Mouse (Mus musculus) heart, adult 18-20 months (tissue): ENCODE measurements around the gene Syde2. TPM values are rescaled to one million over a fixed set of nuclear protein-coding genes. Genes with fewer than 3 reads are reported as not detected.

Experiments
- DNase-seq, 2 experiments: peaks; one replicate each; pipeline ENCODE4 v3.0.0; 2021 to 2022; ENCODE audit warnings: mixed read lengths in 1 of 2
- total RNA-seq, 2 experiments: library from RNA; stranded (reverse); gene quantifications; 2 replicates each; pipeline ENCODE4 v1.2.3; 2021

Gene Syde2
- total RNA-seq, 2 experiments from 2014 or later: 16.2 to 16.7 TPM

GRCm38 (mm10) chr3:146010751-146011150 is 23.1 kb downstream of the Syde2 start:
- DNase-seq: no peak

GRCm38 (mm10) chr3:146011544-146012218 is 24.0 kb downstream of the Syde2 start:
- no peak for DNase-seq

GRCm38 (mm10) chr3:146013490-146013889 is 25.8 kb downstream of the Syde2 start:
- no peak for DNase-seq

GRCm38 (mm10) chr3:146014321-146014720 is 26.7 kb downstream of the Syde2 start:
- DNase-seq: no peak

GRCm38 (mm10) chr3:146016979-146017378 is 29.3 kb downstream of the Syde2 start:
- no peak for DNase-seq

DNA sequence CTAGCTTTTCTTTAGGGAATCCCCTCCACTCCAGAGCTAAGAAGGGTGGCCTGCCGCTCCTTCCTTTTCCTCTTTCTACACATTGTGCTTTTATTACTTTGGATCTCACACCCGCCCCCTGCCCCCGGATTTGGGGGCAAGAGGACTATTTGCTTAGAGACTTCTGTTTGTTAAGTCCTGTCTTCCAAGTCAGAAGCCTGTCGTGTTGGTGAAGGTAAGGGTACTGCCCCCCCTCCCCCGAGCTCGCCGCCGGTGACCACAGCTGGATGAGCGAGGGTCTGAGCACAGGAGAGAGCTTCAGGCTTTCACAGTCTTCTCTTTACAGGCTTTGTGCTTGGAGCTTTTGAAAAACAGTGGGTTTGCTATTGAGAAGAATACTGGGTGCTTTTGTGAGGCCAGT is 29.9 kb downstream of the Syde2 start:
- no peak for DNase-seq

- no peak for DNase-seq
Observed at GRCm38 (mm10) chr3:146022232-146022631, 34.6 kb downstream of the Syde2 start.

DNA sequence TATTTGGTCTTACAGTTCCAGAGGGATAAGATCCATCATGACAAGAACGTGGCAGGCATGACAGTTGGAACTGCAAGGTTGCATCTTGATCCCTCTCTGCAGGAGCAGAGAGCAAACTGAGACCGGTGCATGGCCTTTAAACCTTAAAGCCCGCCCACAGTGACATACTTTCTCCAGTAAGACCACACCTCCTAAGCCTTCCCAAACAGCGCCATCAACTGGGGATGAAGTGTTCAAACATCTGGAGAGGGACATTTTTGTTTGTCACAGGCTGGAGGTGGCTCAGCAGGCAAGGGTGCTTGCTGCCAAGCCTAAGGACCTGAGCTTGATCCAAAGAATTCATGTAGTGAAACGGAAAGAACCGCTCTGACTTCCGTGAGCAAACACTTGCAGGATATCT is 37.1 kb downstream of the Syde2 start:
- DNase-seq: peak in 1 of 2 experiments; percentile 7

DNA sequence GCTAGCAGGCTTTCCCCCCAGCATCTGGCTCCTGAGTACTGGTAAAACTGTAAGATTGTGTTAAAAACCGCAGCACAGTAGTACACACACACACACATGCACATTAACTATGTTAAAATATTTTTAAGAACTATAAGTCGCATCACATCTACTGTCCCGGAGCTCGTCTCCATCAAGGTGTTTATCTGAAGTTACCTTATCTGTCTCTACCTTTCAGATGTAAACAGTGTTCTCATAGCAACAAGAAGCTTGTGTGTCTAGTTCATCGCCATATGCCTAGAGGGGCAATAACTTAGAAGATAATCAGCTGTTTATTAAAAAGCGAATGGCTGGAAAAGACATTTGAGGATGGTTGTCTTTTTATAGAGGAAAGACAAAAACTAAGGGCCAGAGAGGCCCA is 37.8 kb downstream of the Syde2 start:
- no peak for DNase-seq

DNA sequence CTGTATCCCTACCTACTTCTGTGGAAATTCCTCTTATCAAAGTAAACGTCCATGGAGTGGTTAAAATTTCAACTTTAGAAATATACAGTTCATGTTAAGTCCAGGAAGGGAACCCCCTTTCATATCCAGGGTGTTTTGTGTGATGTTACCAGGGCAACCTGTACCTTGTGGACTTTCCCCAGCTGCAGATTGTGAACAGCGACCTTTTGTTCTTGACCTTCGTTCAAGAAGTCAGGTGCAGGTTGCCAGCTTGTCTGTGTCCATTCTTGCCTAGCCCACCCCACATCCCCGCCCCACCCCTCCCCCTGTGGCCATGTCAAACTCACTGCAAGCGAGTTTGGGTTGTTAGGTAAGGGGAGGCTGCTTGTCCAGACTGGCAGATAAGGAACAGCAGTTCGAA is 39.4 kb downstream of the Syde2 start:
- DNase-seq: no peak

- no peak for DNase-seq
Observed at GRCm38 (mm10) chr3:146028406-146028805, 40.7 kb downstream of the Syde2 start.

- DNase-seq: no peak
Observed at GRCm38 (mm10) chr3:146029234-146029633, 41.6 kb downstream of the Syde2 start.

DNA sequence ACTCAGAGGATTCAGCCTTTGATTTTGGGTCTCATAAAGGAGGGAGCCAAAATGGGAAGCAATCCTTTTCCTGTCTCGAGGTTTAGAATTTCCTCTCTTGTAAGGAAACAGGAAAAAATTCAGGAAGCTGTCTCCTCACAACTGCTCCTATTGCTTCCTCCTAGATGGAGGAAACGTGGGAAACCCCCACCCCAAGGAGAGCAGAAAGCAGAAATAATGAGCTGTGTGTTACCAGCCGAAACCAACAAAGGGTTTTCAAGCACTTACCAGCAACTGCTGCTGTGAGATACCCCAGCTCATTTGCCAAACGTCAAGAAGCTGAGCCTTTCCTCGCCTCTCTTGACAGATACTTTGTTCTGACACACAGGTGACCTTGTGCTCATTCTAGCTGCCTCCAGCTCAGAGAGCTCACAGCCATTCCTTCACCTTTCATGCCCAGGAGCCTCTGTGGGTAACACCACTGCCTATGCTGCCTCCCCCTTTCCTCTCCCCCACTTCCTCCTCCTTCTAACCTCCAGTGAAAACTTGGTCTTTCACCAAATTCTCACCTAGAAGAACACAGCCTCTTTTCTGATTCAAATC is 42.7 kb downstream of the Syde2 start:
- no peak for DNase-seq

DNA sequence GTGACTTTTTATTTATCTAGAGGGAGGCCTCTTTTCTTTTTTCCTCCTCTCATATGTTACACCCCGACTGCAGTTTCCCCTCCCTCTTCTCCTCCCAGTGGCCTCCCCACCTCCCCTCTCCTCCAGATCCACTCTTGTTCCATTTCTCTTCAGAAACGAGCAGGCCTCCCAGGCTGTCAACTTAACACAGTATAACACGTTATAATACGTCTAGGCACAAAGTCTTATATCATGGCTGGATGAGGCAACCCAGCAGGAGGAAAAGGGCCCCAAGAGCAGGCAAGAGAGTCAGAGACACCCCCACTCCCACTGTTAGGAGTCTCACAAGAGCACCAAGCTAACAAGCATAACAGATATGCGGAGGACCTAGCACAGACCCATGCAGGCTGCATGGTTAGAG is 45.3 kb downstream of the Syde2 start:
- DNase-seq: no peak

DNA sequence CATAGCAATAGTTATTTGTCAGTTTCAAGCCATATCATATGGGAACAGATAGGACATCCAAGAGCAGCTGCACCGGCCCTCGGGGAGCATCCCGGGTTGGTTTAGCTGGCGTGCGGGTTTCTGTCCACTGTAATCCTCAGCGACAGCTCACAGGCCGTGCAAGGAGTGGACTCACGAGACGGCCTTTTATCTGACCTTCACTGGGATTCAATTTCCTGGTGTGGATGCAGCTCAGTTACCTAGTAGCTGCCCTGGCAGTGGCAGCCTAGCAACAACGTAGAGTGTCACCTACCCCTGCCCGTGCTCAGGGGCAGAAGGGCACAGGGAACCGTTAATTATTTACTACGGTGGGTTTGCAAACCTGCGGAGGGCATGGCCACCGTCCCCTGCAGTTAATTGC is 50.2 kb downstream of the Syde2 start:
- no peak for DNase-seq

GRCm38 (mm10) chr3:146039132-146039903 is 51.6 kb downstream of the Syde2 start:
- no peak for DNase-seq

- DNase-seq: peak; percentile 54 to 62
Observed at GRCm38 (mm10) chr3:146041382-146041781, 53.7 kb downstream of the Syde2 start.

DNA sequence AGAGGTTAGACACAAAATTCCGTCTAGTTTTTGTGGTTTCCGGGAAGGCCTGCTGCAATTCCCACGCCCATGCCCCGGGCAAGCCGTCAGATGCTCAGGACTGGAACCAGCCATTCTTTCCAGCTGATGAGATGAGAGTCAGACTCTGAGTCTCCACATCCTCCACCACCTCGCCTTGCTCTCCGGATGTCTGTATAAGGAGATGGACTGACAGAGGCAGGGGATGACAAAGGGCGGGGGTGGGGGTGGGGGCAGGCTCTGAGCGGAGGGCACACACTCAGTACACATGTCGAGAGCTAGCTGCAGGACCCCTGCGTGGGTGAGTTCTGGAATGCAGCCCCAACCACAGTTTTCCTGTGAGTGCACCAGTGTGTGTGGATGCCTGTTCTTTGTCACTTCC is 57.3 kb downstream of the Syde2 start:
- DNase-seq: peak; percentile 16 to 25

DNA sequence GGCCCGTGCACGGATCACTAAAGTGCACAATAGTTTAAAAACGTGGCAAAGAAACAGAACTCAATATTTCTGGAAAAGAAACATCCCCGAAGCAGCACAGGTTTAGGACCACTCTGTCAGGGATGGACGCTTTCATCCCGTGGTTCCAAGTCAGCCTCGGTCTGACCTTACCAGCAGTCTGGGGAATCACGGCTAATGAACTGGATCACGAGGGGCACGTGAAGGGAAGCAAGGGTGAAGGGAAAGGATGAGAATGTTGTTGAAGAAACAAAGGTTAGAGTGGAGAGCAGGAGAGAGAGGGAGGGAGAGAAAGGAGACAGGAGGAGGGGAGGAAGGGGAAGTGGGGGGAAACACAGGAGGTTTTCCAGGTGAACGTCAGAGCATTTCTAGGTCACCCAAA is 58.4 kb downstream of the Syde2 start:
- DNase-seq: no peak

DNA sequence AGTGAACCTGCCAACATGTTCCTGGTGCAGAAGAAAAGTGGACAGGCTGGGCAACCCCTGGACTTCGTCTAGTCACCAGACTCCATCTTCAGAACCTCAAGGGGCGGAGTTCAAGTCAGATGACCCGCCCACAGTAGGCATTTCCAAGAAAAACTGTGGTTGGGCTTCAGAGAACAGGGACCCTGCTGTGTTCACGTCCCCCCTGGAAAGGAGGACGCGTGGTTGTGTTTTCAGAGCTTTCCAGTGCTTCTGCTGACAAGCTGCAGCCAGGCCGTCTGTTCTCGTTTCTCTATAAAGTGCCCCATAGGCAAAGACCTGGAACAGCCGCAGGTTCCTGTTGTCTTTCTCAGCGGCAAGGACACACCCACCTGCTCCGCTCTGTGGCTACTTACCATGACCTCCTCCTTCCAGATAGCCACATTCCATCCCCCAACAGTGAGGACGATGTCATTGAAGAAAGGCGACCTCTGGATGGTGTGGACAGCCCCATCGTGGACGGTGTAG is 60.1 kb downstream of the Syde2 start:
- peak; percentile 24 to 56 for DNase-seq

DNA sequence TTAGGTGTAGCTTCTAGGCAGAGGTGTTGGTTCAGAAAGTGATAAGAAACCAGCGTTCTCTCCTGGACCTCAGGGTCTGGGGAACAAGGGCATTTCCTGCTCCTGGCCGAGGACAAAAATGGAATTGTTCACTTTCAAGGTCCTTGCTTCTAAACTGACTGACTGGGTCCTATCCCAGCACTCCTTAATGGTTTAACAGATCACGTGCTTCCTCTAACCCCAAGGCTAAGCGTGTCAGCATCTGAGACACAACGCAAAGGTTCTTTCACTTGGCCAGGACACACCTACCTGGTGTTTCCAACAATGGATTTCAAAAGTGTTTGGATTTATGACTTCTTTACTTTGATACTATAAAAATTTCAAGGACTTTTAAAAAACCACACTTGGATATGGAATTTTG is 62.3 kb downstream of the Syde2 start:
- DNase-seq: no peak

DNA sequence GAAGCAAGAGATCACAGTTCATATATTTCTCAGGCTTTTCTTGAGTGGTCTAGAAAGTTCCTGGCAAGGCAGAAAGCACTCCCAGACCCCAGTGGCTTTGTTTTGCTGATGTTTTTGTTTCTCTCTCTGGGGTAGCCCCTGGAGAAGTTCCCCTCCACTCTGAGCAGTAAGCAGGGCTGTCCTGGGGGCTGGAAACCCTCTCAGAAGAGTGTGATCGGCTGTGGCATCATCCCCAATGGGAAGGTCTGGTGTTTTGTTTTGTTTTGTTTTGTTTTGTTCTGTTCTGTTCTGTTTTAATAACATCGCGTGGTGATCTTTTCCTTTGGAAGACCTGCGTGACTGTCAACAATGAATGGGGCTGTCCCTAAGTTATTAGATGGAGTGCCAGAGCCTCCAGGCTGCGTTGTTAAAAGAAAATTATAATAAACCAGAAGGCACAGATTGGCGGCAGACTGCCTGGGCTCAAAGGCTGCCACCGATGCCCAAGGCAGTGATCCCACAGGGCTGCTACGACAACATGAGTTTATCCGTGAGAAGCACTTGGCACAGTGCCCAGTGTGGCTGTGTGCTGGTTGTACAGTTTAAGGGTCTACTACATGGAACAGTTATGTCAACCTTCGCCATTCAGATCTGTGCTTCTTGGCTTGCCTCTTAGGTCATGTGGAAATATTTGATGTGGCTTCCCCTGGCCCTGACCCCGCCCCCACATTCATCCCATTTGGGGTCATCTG is 63.8 kb downstream of the Syde2 start:
- DNase-seq: peak in 1 of 2 experiments; percentile 30
